Mouse (Mus musculus): ENCODE results near the gene Gm10309. TPM values are rescaled to one million over a fixed set of nuclear protein-coding genes. Genes with fewer than 3 reads are reported as not detected.

Gene Gm10309
- total and polyA plus RNA-seq, 2 experiments from 2014 or later = 0.30 TPM; not detected in 1

GRCm38 (mm10) chr17:86529003-86529402 lies 24.0 kb upstream of the Gm10309 start:
- Histone ChIP-seq H3K4me1 (ENCODE audit: insufficient read depth, low read length) (no peaks in the 10 kb centered on the region), H3K27me3 (ENCODE audit: insufficient read depth, low read length) (no peaks in the 10 kb centered on the region), H3K9ac (replicated peaks; ENCODE audit: low read length) (no peak overlapping the region), H3K4me3 (ENCODE audit: low read length) (no peak overlapping the region), H3K27ac (no peak overlapping the region), H3K36me3 (ENCODE audit: insufficient read depth, low read length) (no peaks in the 10 kb centered on the region), H3K4me2 (ENCODE audit: low read depth, low read length) (no peak overlapping the region), H3K9me3 (ENCODE audit: low read length) (no peaks in the 10 kb centered on the region)
- no peak for TF ChIP-seq CTCF (IDR thresholded peaks at IDR 0.05; ENCODE audit: low read depth)
- DNase-seq (ENCODE audit: low spot score) (no peak), ATAC-seq (no peak)
- WGBS = 83% methylated on average over 10 of the region's 10 CpGs

GRCm38 (mm10) chr17:86527298-86527697 lies 22.3 kb upstream of the Gm10309 start:
- no peak for ATAC-seq
- H3K36me3 ChIP-seq (ENCODE audit: insufficient read depth, low read length) = no peaks in the 10 kb centered on the region
- 92% methylated on average over 5 of the region's 5 CpGs for WGBS
- no peak overlapping the region for H3K4me3 ChIP-seq (ENCODE audit: low read length)
- no peaks in the 10 kb centered on the region for H3K9me3 ChIP-seq (ENCODE audit: low read length)
- TF ChIP-seq CTCF (IDR thresholded peaks at IDR 0.05; ENCODE audit: low read depth) = no peak
- no peak for DNase-seq (ENCODE audit: low spot score)
- H3K4me1 ChIP-seq (ENCODE audit: insufficient read depth, low read length) = no peaks in the 10 kb centered on the region
- H3K4me2 ChIP-seq (ENCODE audit: low read depth, low read length) = no peak overlapping the region
- H3K27me3 ChIP-seq (ENCODE audit: insufficient read depth, low read length) = no peaks in the 10 kb centered on the region
- H3K9ac ChIP-seq (replicated peaks; ENCODE audit: low read length) = no peak overlapping the region
- no peak overlapping the region for H3K27ac ChIP-seq

DNA sequence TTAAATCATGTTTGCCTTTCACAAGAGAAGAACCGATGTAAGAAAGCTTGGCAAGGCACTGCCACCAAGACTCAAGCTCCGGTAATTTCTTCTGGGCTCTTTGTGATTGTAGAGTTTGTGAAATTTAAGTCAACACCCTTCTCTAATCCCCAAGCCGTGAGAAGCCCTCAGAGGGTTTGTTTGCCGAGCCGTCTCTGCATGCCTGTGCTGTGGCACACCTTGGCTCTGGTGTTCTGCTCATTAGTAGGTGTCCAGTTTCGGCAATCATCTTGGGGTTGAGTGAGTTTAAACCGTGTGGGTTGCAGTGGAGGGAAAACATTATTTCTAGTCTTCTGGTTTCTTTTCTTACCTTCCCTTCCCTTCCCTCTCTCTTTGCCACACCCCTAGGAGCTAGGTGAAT lies 21.0 kb upstream of the Gm10309 start:
- Histone ChIP-seq H3K4me2 (ENCODE audit: low read depth, low read length) (no peak overlapping the region), H3K4me1 (ENCODE audit: insufficient read depth, low read length) (no peaks in the 10 kb centered on the region), H3K36me3 (ENCODE audit: insufficient read depth, low read length) (no peaks in the 10 kb centered on the region), H3K27ac (no peak overlapping the region), H3K9me3 (ENCODE audit: low read length) (no peaks in the 10 kb centered on the region), H3K4me3 (ENCODE audit: low read length) (no peak overlapping the region), H3K27me3 (ENCODE audit: insufficient read depth, low read length) (no peaks in the 10 kb centered on the region), H3K9ac (replicated peaks; ENCODE audit: low read length) (no peak overlapping the region)
- no peak for DNase-seq (ENCODE audit: low spot score)
- ATAC-seq = no peak
- no peak for TF ChIP-seq CTCF (IDR thresholded peaks at IDR 0.05; ENCODE audit: low read depth)
- WGBS = 90% methylated on average over 7 of the region's 7 CpGs

DNA sequence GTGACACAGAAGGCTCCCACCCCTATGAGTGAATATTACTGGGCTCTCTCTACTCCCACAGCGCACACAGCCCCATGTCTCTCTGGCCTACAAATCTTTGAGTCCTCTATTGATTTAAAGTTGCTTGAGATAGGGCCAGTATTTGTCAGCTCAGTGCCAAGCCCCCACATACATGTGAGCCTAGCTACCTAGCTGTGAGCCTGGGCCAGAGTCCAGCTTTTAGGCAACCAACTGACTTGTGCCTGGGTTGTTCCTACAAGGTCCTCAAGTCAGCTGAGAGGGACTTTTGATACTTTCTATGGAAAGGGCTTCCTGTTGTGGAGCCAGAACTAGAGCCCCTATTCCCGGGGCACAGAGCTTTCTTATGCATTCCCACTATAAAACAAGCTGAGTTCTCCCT lies 20.0 kb upstream of the Gm10309 start:
- no peak for DNase-seq (ENCODE audit: low spot score)

DNA sequence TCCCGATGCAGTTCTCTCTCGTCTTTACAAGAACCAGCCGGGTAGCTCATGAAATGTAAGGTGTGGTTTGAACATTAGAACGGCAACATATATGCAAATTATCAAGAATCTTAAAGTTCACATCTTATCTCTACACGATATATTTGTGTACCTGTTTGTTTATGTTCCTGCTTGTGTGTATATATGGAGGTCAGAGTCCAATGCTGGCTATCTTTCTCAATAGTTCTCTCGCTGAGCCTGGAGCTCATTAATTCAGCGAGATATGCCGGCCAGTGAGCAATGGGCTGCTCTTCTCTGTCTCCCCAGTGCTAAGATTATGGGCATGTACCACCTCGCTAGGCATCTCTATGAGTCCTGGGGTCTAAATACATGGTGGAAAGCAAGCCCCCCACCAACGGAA lies 18.8 kb upstream of the Gm10309 start:
- Histone ChIP-seq H3K27me3 (ENCODE audit: insufficient read depth, low read length) (no peaks in the 10 kb centered on the region), H3K4me3 (ENCODE audit: low read length) (no peak overlapping the region), H3K9ac (replicated peaks; ENCODE audit: low read length) (no peak overlapping the region), H3K36me3 (ENCODE audit: insufficient read depth, low read length) (no peaks in the 10 kb centered on the region), H3K9me3 (ENCODE audit: low read length) (no peaks in the 10 kb centered on the region), H3K4me1 (ENCODE audit: insufficient read depth, low read length) (no peaks in the 10 kb centered on the region), H3K27ac (no peak overlapping the region), H3K4me2 (ENCODE audit: low read depth, low read length) (no peak overlapping the region)
- DNase-seq (ENCODE audit: low spot score) (no peak), ATAC-seq (no peak)
- TF ChIP-seq CTCF (IDR thresholded peaks at IDR 0.05; ENCODE audit: low read depth) = no peak
- 96% methylated on average over 10 of the region's 10 CpGs for WGBS

More for the DNA sequence above, 20.0 kb upstream of the Gm10309 start:
- no peak overlapping the region for H3K9ac ChIP-seq (replicated peaks; ENCODE audit: low read length)
- no peak overlapping the region for H3K27ac ChIP-seq
- H3K4me1 ChIP-seq (ENCODE audit: insufficient read depth, low read length) = no peaks in the 10 kb centered on the region
- no peaks in the 10 kb centered on the region for H3K27me3 ChIP-seq (ENCODE audit: insufficient read depth, low read length)
- no peak overlapping the region for H3K4me3 ChIP-seq (ENCODE audit: low read length)
- 90% methylated on average over 2 of the region's 2 CpGs for WGBS
- H3K9me3 ChIP-seq (ENCODE audit: low read length) = no peaks in the 10 kb centered on the region
- H3K36me3 ChIP-seq (ENCODE audit: insufficient read depth, low read length) = no peaks in the 10 kb centered on the region
- no peak for TF ChIP-seq CTCF (IDR thresholded peaks at IDR 0.05; ENCODE audit: low read depth)
- H3K4me2 ChIP-seq (ENCODE audit: low read depth, low read length) = no peak overlapping the region
- ATAC-seq = no peak

DNA sequence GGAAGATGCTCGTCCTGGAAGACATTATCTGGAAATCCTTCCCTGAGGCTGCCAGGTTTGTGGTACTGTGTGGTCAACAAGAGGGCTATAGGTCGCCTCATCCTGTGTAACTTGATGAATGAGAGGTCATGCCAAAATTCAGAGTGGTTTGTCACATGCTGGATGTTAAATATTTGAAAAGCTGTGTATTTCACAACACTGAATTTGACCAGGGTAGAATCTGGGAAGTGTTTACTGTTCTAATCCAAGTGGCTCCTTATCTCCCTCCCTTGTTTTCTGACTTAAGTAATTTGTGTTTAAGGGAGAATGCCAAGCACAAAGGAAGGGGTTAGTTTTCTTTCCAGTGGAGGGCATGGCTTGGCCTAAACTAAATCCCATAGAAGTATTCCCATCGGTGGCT lies 18.3 kb upstream of the Gm10309 start:
- ATAC-seq (no peak), DNase-seq (ENCODE audit: low spot score) (no peak)
- 65% methylated on average over 3 of the region's 3 CpGs for WGBS
- no peak for TF ChIP-seq CTCF (IDR thresholded peaks at IDR 0.05; ENCODE audit: low read depth)
- Histone ChIP-seq H3K4me2 (ENCODE audit: low read depth, low read length) (no peak overlapping the region), H3K36me3 (ENCODE audit: insufficient read depth, low read length) (no peaks in the 10 kb centered on the region), H3K4me1 (ENCODE audit: insufficient read depth, low read length) (no peaks in the 10 kb centered on the region), H3K27ac (no peak overlapping the region), H3K9ac (replicated peaks; ENCODE audit: low read length) (no peak overlapping the region), H3K9me3 (ENCODE audit: low read length) (no peaks in the 10 kb centered on the region), H3K4me3 (ENCODE audit: low read length) (no peak overlapping the region), H3K27me3 (ENCODE audit: insufficient read depth, low read length) (no peaks in the 10 kb centered on the region)

DNA sequence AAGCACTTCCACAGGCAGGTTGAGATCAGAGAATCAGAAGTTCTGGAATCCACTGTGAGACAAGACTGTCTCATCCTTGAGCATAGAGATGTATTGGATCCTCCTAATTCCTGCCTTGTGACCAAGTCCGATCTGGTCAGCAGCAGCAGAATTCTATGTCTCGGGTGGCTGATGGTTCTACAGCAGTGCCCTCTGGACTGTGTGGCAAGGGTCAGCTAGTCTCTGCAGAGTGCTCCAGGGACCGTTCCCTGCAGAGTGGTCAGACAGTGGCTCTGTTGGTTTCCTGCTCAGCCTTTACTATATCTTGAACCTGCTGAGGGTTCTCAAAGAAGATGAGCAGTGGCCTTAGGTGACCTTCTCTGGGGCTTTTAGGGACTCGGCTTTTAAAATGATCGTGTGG lies 17.6 kb upstream of the Gm10309 start:
- Histone ChIP-seq H3K4me1 (ENCODE audit: insufficient read depth, low read length) (no peaks in the 10 kb centered on the region), H3K4me2 (ENCODE audit: low read depth, low read length) (no peak overlapping the region), H3K9me3 (ENCODE audit: low read length) (no peaks in the 10 kb centered on the region), H3K9ac (replicated peaks; ENCODE audit: low read length) (no peak overlapping the region), H3K27ac (no peak overlapping the region), H3K36me3 (ENCODE audit: insufficient read depth, low read length) (no peaks in the 10 kb centered on the region), H3K4me3 (ENCODE audit: low read length) (no peak overlapping the region), H3K27me3 (ENCODE audit: insufficient read depth, low read length) (no peaks in the 10 kb centered on the region)
- TF ChIP-seq CTCF (IDR thresholded peaks at IDR 0.05; ENCODE audit: low read depth) = no peak
- 94% methylated on average over 5 of the region's 5 CpGs for WGBS
- DNase-seq (ENCODE audit: low spot score) (no peak), ATAC-seq (no peak)
